Mouse (Mus musculus): Measurements from ENCODE around the gene Atp8a2. TPM values are rescaled to one million over a fixed set of nuclear protein-coding genes. Genes with fewer than 3 reads are reported as not detected.

Gene Atp8a2
- polyA plus RNA-seq, 2 experiments: 0.70 to 1.7 TPM

GRCm38 (mm10) chr14:59691402-59691801 is 505.6 kb downstream of the Atp8a2 start:
- no peak for DNase-seq (ENCODE audit: low spot score)
- no peaks in the 10 kb centered on the region for H3K36me3 ChIP-seq (ENCODE audit: control insufficient read depth, insufficient read depth, low read length)

GRCm38 (mm10) chr14:59690954-59691353 is 506.0 kb downstream of the Atp8a2 start:
- H3K27me3 ChIP-seq (ENCODE audit: control insufficient read depth, insufficient read depth, low read length): no peaks in the 10 kb centered on the region
- no peaks in the 10 kb centered on the region for H3K9me3 ChIP-seq (ENCODE audit: control insufficient read depth, low read length)
- no peak for TF ChIP-seq POLR2A (IDR thresholded peaks at IDR 0.05; ENCODE audit: borderline replicate concordance, extremely low read depth, insufficient read depth, insufficient read length)
- H3K4me1 ChIP-seq (ENCODE audit: control insufficient read depth, insufficient read depth, low read length): peaks cover 8% of the 10 kb centered on the region
- no peak overlapping the region for H3K27ac ChIP-seq (replicated peaks; ENCODE audit: low read depth, low read length)
- ATAC-seq (ENCODE audit: low FRiP score, low read depth): no peak
- 69% methylated on average over 12 of the region's 12 CpGs for WGBS
- H3K4me3 ChIP-seq (replicated peaks; ENCODE audit: low read length): no peak overlapping the region
- no peak for DNase-seq (ENCODE audit: low spot score)
- no peaks in the 10 kb centered on the region for H3K36me3 ChIP-seq (ENCODE audit: control insufficient read depth, insufficient read depth, low read length)
- no peak overlapping the region for H3K4me2 ChIP-seq (replicated peaks; ENCODE audit: low read depth, low read length, severe bottlenecking)
- no peak overlapping the region for H3K9ac ChIP-seq (ENCODE audit: low read depth, low read length, severe bottlenecking)

More at GRCm38 (mm10) chr14:59691402-59691801, 505.6 kb downstream of the Atp8a2 start:
- H3K4me1 ChIP-seq (ENCODE audit: control insufficient read depth, insufficient read depth, low read length): peaks cover 8% of the 10 kb centered on the region
- H3K9ac ChIP-seq (ENCODE audit: low read depth, low read length, severe bottlenecking): no peak overlapping the region
- ATAC-seq (ENCODE audit: low FRiP score, low read depth): no peak
- no peak overlapping the region for H3K27ac ChIP-seq (replicated peaks; ENCODE audit: low read depth, low read length)
- H3K27me3 ChIP-seq (ENCODE audit: control insufficient read depth, insufficient read depth, low read length): no peaks in the 10 kb centered on the region
- no peak for TF ChIP-seq POLR2A (IDR thresholded peaks at IDR 0.05; ENCODE audit: borderline replicate concordance, extremely low read depth, insufficient read depth, insufficient read length)
- 58% methylated on average over 13 of the region's 13 CpGs for WGBS
- no peaks in the 10 kb centered on the region for H3K9me3 ChIP-seq (ENCODE audit: control insufficient read depth, low read length)
- no peak overlapping the region for H3K4me2 ChIP-seq (replicated peaks; ENCODE audit: low read depth, low read length, severe bottlenecking)
- no peak overlapping the region for H3K4me3 ChIP-seq (replicated peaks; ENCODE audit: low read length)

GRCm38 (mm10) chr14:59689596-59689995 is 507.4 kb downstream of the Atp8a2 start:
- TF ChIP-seq POLR2A (IDR thresholded peaks at IDR 0.05; ENCODE audit: borderline replicate concordance, extremely low read depth, insufficient read depth, insufficient read length): no peak
- H3K9ac ChIP-seq (ENCODE audit: low read depth, low read length, severe bottlenecking): no peak overlapping the region
- no peak for DNase-seq (ENCODE audit: low spot score)

GRCm38 (mm10) chr14:59686229-59686628 is 510.8 kb downstream of the Atp8a2 start:
- no peak for DNase-seq (ENCODE audit: low spot score)
- H3K36me3 ChIP-seq (ENCODE audit: control insufficient read depth, insufficient read depth, low read length): no peaks in the 10 kb centered on the region
- no peak overlapping the region for H3K4me3 ChIP-seq (replicated peaks; ENCODE audit: low read length)
- no peak overlapping the region for H3K4me2 ChIP-seq (replicated peaks; ENCODE audit: low read depth, low read length, severe bottlenecking)
- no peaks in the 10 kb centered on the region for H3K9me3 ChIP-seq (ENCODE audit: control insufficient read depth, low read length)
- no peak for TF ChIP-seq POLR2A (IDR thresholded peaks at IDR 0.05; ENCODE audit: borderline replicate concordance, extremely low read depth, insufficient read depth, insufficient read length)
- peaks cover 17% of the 10 kb centered on the region for H3K4me1 ChIP-seq (ENCODE audit: control insufficient read depth, insufficient read depth, low read length)
- H3K27me3 ChIP-seq (ENCODE audit: control insufficient read depth, insufficient read depth, low read length): no peaks in the 10 kb centered on the region
- ATAC-seq (ENCODE audit: low FRiP score, low read depth): no peak
- 54% methylated on average over 5 of the region's 5 CpGs for WGBS
- H3K27ac ChIP-seq (replicated peaks; ENCODE audit: low read depth, low read length): no peak overlapping the region
- H3K9ac ChIP-seq (ENCODE audit: low read depth, low read length, severe bottlenecking): no peak overlapping the region

More at GRCm38 (mm10) chr14:59689596-59689995, 507.4 kb downstream of the Atp8a2 start:
- H3K9me3 ChIP-seq (ENCODE audit: control insufficient read depth, low read length): no peaks in the 10 kb centered on the region
- H3K27me3 ChIP-seq (ENCODE audit: control insufficient read depth, insufficient read depth, low read length): no peaks in the 10 kb centered on the region
- H3K4me3 ChIP-seq (replicated peaks; ENCODE audit: low read length): no peak overlapping the region
- no peak overlapping the region for H3K4me2 ChIP-seq (replicated peaks; ENCODE audit: low read depth, low read length, severe bottlenecking)
- H3K4me1 ChIP-seq (ENCODE audit: control insufficient read depth, insufficient read depth, low read length): peaks cover 16% of the 10 kb centered on the region
- ATAC-seq (ENCODE audit: low FRiP score, low read depth): no peak
- H3K27ac ChIP-seq (replicated peaks; ENCODE audit: low read depth, low read length): no peak overlapping the region
- WGBS: 23% methylated on average over 4 of the region's 4 CpGs
- H3K36me3 ChIP-seq (ENCODE audit: control insufficient read depth, insufficient read depth, low read length): no peaks in the 10 kb centered on the region

- Histone ChIP-seq H3K4me2 (replicated peaks; ENCODE audit: low read depth, low read length, severe bottlenecking) (no peak overlapping the region), H3K27me3 (ENCODE audit: control insufficient read depth, insufficient read depth, low read length) (no peaks in the 10 kb centered on the region), H3K4me3 (replicated peaks; ENCODE audit: low read length) (no peak overlapping the region), H3K9ac (ENCODE audit: low read depth, low read length, severe bottlenecking) (no peak overlapping the region), H3K4me1 (ENCODE audit: control insufficient read depth, insufficient read depth, low read length) (peaks cover 17% of the 10 kb centered on the region), H3K36me3 (ENCODE audit: control insufficient read depth, insufficient read depth, low read length) (no peaks in the 10 kb centered on the region), H3K9me3 (ENCODE audit: control insufficient read depth, low read length) (no peaks in the 10 kb centered on the region), H3K27ac (replicated peaks; ENCODE audit: low read depth, low read length) (no peak overlapping the region)
- DNase-seq (ENCODE audit: low spot score) (no peak), ATAC-seq (ENCODE audit: low FRiP score, low read depth) (no peak)
- TF ChIP-seq POLR2A (IDR thresholded peaks at IDR 0.05; ENCODE audit: borderline replicate concordance, extremely low read depth, insufficient read depth, insufficient read length): no peak
- 67% methylated on average over 8 of the region's 8 CpGs for WGBS
Observed at GRCm38 (mm10) chr14:59685343-59685742, 511.6 kb downstream of the Atp8a2 start.

GRCm38 (mm10) chr14:59681906-59682305 is 515.1 kb downstream of the Atp8a2 start:
- WGBS: 32% methylated on average over 4 of the region's 4 CpGs
- Histone ChIP-seq H3K4me2 (replicated peaks; ENCODE audit: low read depth, low read length, severe bottlenecking) (no peak overlapping the region), H3K9me3 (ENCODE audit: control insufficient read depth, low read length) (no peaks in the 10 kb centered on the region), H3K27me3 (ENCODE audit: control insufficient read depth, insufficient read depth, low read length) (no peaks in the 10 kb centered on the region), H3K4me1 (ENCODE audit: control insufficient read depth, insufficient read depth, low read length) (peaks cover 15% of the 10 kb centered on the region), H3K4me3 (replicated peaks; ENCODE audit: low read length) (no peak overlapping the region), H3K27ac (replicated peaks; ENCODE audit: low read depth, low read length) (no peak overlapping the region), H3K36me3 (ENCODE audit: control insufficient read depth, insufficient read depth, low read length) (no peaks in the 10 kb centered on the region), H3K9ac (ENCODE audit: low read depth, low read length, severe bottlenecking) (no peak overlapping the region)
- TF ChIP-seq POLR2A (IDR thresholded peaks at IDR 0.05; ENCODE audit: borderline replicate concordance, extremely low read depth, insufficient read depth, insufficient read length): no peak
- ATAC-seq (ENCODE audit: low FRiP score, low read depth) (no peak), DNase-seq (ENCODE audit: low spot score) (no peak)
